Mouse (Mus musculus): ENCODE measurements at regions not wholly inside any gene's neighbourhood (a gene's known extent, or its start where the extent isn't known, plus 50 kb on each side); places are given as distances from the start of the nearest gene placed in this dataset.

- no peak overlapping the region for H3K27ac ChIP-seq (replicated peaks)
- no peaks in the 10 kb centered on the region for H3K27me3 ChIP-seq (replicated peaks)
- no peak overlapping the region for H3K9ac ChIP-seq (replicated peaks)
- H3K4me3 ChIP-seq (replicated peaks), result no peak overlapping the region
- ATAC-seq (ENCODE audit: low FRiP score), result no peak
- no peaks in the 10 kb centered on the region for H3K36me3 ChIP-seq
- 78% methylated on average over 7 of the region's 7 CpGs for WGBS
- H3K9me3 ChIP-seq (replicated peaks), result no peaks in the 10 kb centered on the region
- no peak overlapping the region for H3K4me2 ChIP-seq
- H3K4me1 ChIP-seq, result peaks cover 4% of the 10 kb centered on the region
Measured at GRCm38 (mm10) chr7:119384670-119385241, 74.3 kb downstream of the Gp2 start.

- WGBS, result 23% methylated on average over 3 of the region's 3 CpGs
- Histone ChIP-seq H3K36me3 (no peaks in the 10 kb centered on the region), H3K27ac (replicated peaks) (peak overlapping the region; percentile 18; the same call in 1 of the 2 replicates), H3K4me1 (peaks cover 4% of the 10 kb centered on the region), H3K9me3 (replicated peaks) (no peaks in the 10 kb centered on the region), H3K9ac (replicated peaks) (no peak overlapping the region), H3K4me3 (replicated peaks) (no peak overlapping the region), H3K27me3 (replicated peaks) (no peaks in the 10 kb centered on the region), H3K4me2 (no peak overlapping the region)
- no peak for ATAC-seq (ENCODE audit: low FRiP score)
Measured at GRCm38 (mm10) chr7:119379935-119380334, 79.2 kb downstream of the Gp2 start.

GRCm38 (mm10) chr7:119364268-119364596 lies 94.9 kb downstream of the Gp2 start:
- H3K27ac ChIP-seq (replicated peaks), result 0 out of 2 replicates have a peak overlapping the region, but pooled peaks have one; percentile 23

GRCm38 (mm10) chr7:119363552-119364267 lies 95.4 kb downstream of the Gp2 start:
- peak; percentile 78 for ATAC-seq (ENCODE audit: low FRiP score)
- 0 out of 2 replicates have a peak overlapping the region, but pooled peaks have one; percentile 23 for H3K27ac ChIP-seq (replicated peaks)
- no peak overlapping the region for H3K9ac ChIP-seq (replicated peaks)
- peak overlapping the region; percentile 2; the same call in 1 of the 2 replicates for H3K4me2 ChIP-seq
- 35% methylated on average over 5 of the region's 5 CpGs for WGBS
- no peak overlapping the region for H3K4me3 ChIP-seq (replicated peaks)
- H3K4me1 ChIP-seq, result peaks cover 24% of the 10 kb centered on the region
- H3K9me3 ChIP-seq (replicated peaks), result no peaks in the 10 kb centered on the region
- no peaks in the 10 kb centered on the region for H3K27me3 ChIP-seq (replicated peaks)
- H3K36me3 ChIP-seq, result no peaks in the 10 kb centered on the region

More at GRCm38 (mm10) chr7:119364268-119364596, 94.9 kb downstream of the Gp2 start:
- ATAC-seq (ENCODE audit: low FRiP score), result peak; percentile 85
- 15% methylated on average over 1 of the region's 1 CpGs for WGBS
- H3K4me1 ChIP-seq, result peaks cover 24% of the 10 kb centered on the region
- no peaks in the 10 kb centered on the region for H3K27me3 ChIP-seq (replicated peaks)
- H3K36me3 ChIP-seq, result no peaks in the 10 kb centered on the region
- peak overlapping the region; percentile 2; the same call in 1 of the 2 replicates for H3K4me2 ChIP-seq
- H3K9ac ChIP-seq (replicated peaks), result no peak overlapping the region
- no peaks in the 10 kb centered on the region for H3K9me3 ChIP-seq (replicated peaks)
- no peak overlapping the region for H3K4me3 ChIP-seq (replicated peaks)

- ATAC-seq (ENCODE audit: low FRiP score), result no peak
- no peaks in the 10 kb centered on the region for H3K27me3 ChIP-seq (replicated peaks)
- no peaks in the 10 kb centered on the region for H3K4me1 ChIP-seq
- H3K4me2 ChIP-seq, result no peak overlapping the region
- H3K36me3 ChIP-seq, result no peaks in the 10 kb centered on the region
- no peak overlapping the region for H3K4me3 ChIP-seq (replicated peaks)
- H3K9ac ChIP-seq (replicated peaks), result no peak overlapping the region
- no peak overlapping the region for H3K27ac ChIP-seq (replicated peaks)
- 66% methylated on average over 3 of the region's 3 CpGs for WGBS
- no peaks in the 10 kb centered on the region for H3K9me3 ChIP-seq (replicated peaks)
Measured at GRCm38 (mm10) chr7:119357338-119357737, 101.7 kb downstream of the Gp2 start.

GRCm38 (mm10) chr7:119356251-119356650 lies 102.8 kb downstream of the Gp2 start:
- no peaks in the 10 kb centered on the region for H3K9me3 ChIP-seq (replicated peaks)
- H3K27ac ChIP-seq (replicated peaks), result no peak overlapping the region
- H3K9ac ChIP-seq (replicated peaks), result no peak overlapping the region
- H3K4me1 ChIP-seq, result 0 out of 2 replicates have a peak, but pooled peaks cover 5% of the 10 kb centered on the region
- H3K27me3 ChIP-seq (replicated peaks), result no peaks in the 10 kb centered on the region
- ATAC-seq (ENCODE audit: low FRiP score), result no peak
- no peak overlapping the region for H3K4me2 ChIP-seq
- H3K36me3 ChIP-seq, result no peaks in the 10 kb centered on the region
- no peak overlapping the region for H3K4me3 ChIP-seq (replicated peaks)

GRCm38 (mm10) chr7:119352571-119352970 lies 106.5 kb downstream of the Gp2 start:
- Histone ChIP-seq H3K4me2 (no peak overlapping the region), H3K27me3 (replicated peaks) (no peaks in the 10 kb centered on the region), H3K4me1 (0 out of 2 replicates have a peak, but pooled peaks cover 5% of the 10 kb centered on the region), H3K9ac (replicated peaks) (no peak overlapping the region), H3K9me3 (replicated peaks) (no peaks in the 10 kb centered on the region), H3K36me3 (no peaks in the 10 kb centered on the region), H3K27ac (replicated peaks) (no peak overlapping the region), H3K4me3 (replicated peaks) (no peak overlapping the region)
- 85% methylated on average over 12 of the region's 12 CpGs for WGBS
- no peak for ATAC-seq (ENCODE audit: low FRiP score)

GRCm38 (mm10) chr7:119350641-119351040 lies 108.4 kb downstream of the Gp2 start:
- Histone ChIP-seq H3K4me2 (no peak overlapping the region), H3K27ac (replicated peaks) (no peak overlapping the region), H3K9ac (replicated peaks) (no peak overlapping the region), H3K27me3 (replicated peaks) (no peaks in the 10 kb centered on the region), H3K36me3 (no peaks in the 10 kb centered on the region), H3K9me3 (replicated peaks) (no peaks in the 10 kb centered on the region), H3K4me1 (0 out of 2 replicates have a peak, but pooled peaks cover 5% of the 10 kb centered on the region), H3K4me3 (replicated peaks) (no peak overlapping the region)
- ATAC-seq (ENCODE audit: low FRiP score), result no peak
- WGBS, result 88% methylated on average over 1 of the region's 1 CpGs

GRCm38 (mm10) chr7:119343380-119343779 lies 115.7 kb downstream of the Gp2 start:
- Histone ChIP-seq H3K27me3 (replicated peaks) (no peaks in the 10 kb centered on the region), H3K27ac (replicated peaks) (no peak overlapping the region), H3K36me3 (no peaks in the 10 kb centered on the region), H3K9me3 (replicated peaks) (no peaks in the 10 kb centered on the region), H3K9ac (replicated peaks) (no peak overlapping the region), H3K4me2 (no peak overlapping the region), H3K4me3 (replicated peaks) (no peak overlapping the region), H3K4me1 (no peaks in the 10 kb centered on the region)
- 90% methylated on average over 1 of the region's 1 CpGs for WGBS
- ATAC-seq (ENCODE audit: low FRiP score), result no peak

GRCm38 (mm10) chr7:119333102-119333501 lies 126.0 kb downstream of the Gp2 start:
- no peak overlapping the region for H3K9ac ChIP-seq (replicated peaks)
- H3K4me3 ChIP-seq (replicated peaks), result no peak overlapping the region
- H3K4me2 ChIP-seq, result no peak overlapping the region
- H3K27ac ChIP-seq (replicated peaks), result no peak overlapping the region
- ATAC-seq (ENCODE audit: low FRiP score), result no peak
- no peaks in the 10 kb centered on the region for H3K9me3 ChIP-seq (replicated peaks)
- H3K4me1 ChIP-seq, result peaks cover 8% of the 10 kb centered on the region
- 92% methylated on average over 1 of the region's 1 CpGs for WGBS
- no peaks in the 10 kb centered on the region for H3K36me3 ChIP-seq
- H3K27me3 ChIP-seq (replicated peaks), result no peaks in the 10 kb centered on the region

GRCm38 (mm10) chr7:119330460-119331109 lies 128.5 kb downstream of the Gp2 start:
- Histone ChIP-seq H3K27me3 (replicated peaks) (no peaks in the 10 kb centered on the region), H3K27ac (replicated peaks) (no peak overlapping the region), H3K4me1 (peaks cover 8% of the 10 kb centered on the region), H3K9me3 (replicated peaks) (no peaks in the 10 kb centered on the region), H3K9ac (replicated peaks) (no peak overlapping the region), H3K36me3 (no peaks in the 10 kb centered on the region), H3K4me2 (no peak overlapping the region), H3K4me3 (replicated peaks) (no peak overlapping the region)
- no peak for ATAC-seq (ENCODE audit: low FRiP score)
- 3% methylated on average over 5 of the region's 5 CpGs for WGBS

- H3K9me3 ChIP-seq (replicated peaks), result no peaks in the 10 kb centered on the region
- ATAC-seq (ENCODE audit: low FRiP score), result no peak
- no peaks in the 10 kb centered on the region for H3K27me3 ChIP-seq (replicated peaks)
- no peak overlapping the region for H3K4me3 ChIP-seq (replicated peaks)
- WGBS, result 68% methylated on average over 4 of the region's 4 CpGs
- no peaks in the 10 kb centered on the region for H3K4me1 ChIP-seq
- no peak overlapping the region for H3K27ac ChIP-seq (replicated peaks)
- no peak overlapping the region for H3K9ac ChIP-seq (replicated peaks)
- no peaks in the 10 kb centered on the region for H3K36me3 ChIP-seq
- no peak overlapping the region for H3K4me2 ChIP-seq
Measured at GRCm38 (mm10) chr7:119296307-119296706, 111.9 kb upstream of the Gpr139 start.

Data from neural tube, embryonic 15.5 days (tissue).